Mouse (Mus musculus): ENCODE results near the gene Cuta.

- no peak for TF ChIP-seq POLR2A (IDR thresholded peaks at IDR 0.05; ENCODE audit: borderline replicate concordance, extremely low read depth, insufficient read depth, insufficient read length, poor library complexity, severe bottlenecking)
- no peak for TF ChIP-seq CTCF (IDR thresholded peaks at IDR 0.05; ENCODE audit: borderline replicate concordance, extremely low read depth, insufficient read depth, insufficient read length)
Measured at GRCm38 (mm10) chr17:26894342-26894741, 45.0 kb downstream of the Cuta start.
